Mouse (Mus musculus): ENCODE results near the gene Ppp6r2.

DNA sequence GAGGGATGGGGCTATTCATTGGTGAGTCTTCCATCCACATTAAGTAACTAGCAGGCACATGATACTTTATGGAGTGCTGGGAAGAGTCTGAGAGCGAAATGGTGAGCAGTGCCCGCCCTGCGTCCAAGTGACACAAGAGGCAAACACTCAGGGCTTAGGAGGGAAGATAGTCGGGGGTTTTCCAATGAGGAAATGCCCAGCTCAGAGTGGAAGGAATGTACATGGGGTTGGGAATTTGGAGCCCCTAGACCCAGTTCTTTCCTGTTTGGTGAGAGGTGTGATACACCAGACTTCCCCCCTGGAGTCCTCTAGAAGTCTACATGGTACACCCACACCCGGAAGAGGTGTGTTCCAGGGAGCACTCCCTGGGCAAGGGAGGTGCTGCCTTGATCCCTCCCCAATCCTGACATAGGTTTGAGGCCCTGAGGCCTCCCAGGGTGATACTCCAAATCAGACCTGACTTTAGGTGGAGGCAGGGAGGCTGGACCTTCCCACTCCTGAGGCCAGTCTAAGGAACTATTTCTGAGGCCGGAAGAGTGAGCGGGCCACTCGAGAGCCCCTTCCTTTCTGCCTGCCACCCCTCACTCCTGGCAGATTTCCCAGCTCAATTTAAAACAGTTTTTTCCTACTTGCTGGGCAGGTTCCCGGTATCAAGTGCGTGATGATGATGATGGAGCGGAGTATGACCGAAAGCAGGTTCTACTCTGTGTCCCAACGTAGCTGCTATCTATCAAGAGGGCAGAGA, 35.8 kb upstream of the Ppp6r2 start:
- TF ChIP-seq CTCF (IDR thresholded peaks at IDR 0.05; ENCODE audit: low read depth) (no peak), EP300 (IDR thresholded peaks at IDR 0.05; ENCODE audit: low read depth) (no peak)

Data from liver, embryonic 14.5 days (tissue).